Mouse (Mus musculus): Measurements from ENCODE around the gene Cfap299. TPM values are rescaled to one million over a fixed set of nuclear protein-coding genes. Genes with fewer than 3 reads are reported as not detected.

Gene Cfap299
- polyA plus RNA-seq, 3 experiments from 2014 or later: not detected

GRCm38 (mm10) chr5:98380360-98380759 is 51.3 kb downstream of the Cfap299 start:
- no peak for ATAC-seq

GRCm38 (mm10) chr5:98387054-98387453 is 58.0 kb downstream of the Cfap299 start:
- ATAC-seq: no peak

DNA sequence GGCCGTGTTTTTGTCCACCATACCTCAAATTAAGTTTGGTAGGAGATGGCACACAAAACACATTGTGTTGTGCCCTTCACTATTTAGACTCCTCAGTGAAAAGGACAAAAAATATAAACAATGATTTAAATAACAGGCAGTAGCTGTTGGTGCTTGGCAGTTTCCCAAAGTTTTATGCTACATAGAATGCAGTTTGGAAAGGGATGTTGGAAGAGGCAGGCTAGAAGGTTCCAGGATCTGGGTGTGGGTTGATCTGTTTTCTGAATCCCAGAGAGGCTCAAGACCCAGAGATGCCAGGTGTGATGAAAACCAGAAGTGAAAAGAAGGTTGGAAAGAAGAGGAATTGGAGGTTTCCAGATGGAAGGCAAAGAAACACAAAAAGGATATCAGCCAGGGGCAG is 73.1 kb downstream of the Cfap299 start:
- no peak for ATAC-seq

DNA sequence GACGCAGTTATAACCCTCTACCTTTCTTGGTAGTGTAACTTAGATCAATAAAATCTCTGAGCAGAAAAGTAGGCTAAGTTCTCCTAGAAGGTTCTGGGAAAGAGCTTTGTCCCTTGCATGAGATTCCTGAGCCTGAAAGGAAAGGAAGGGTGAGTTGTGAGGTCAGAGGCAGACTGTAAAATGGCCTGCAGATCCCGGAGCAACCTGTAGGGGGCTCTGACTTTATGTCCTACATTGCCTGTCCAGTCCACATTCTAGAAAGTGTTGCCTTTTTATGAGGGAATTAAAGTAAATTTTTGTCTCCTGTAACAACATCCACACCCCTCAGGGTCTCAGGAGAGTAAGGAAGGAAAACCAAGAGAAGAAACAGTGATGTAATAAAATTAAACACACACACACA is 81.0 kb downstream of the Cfap299 start:
- ATAC-seq: no peak

DNA sequence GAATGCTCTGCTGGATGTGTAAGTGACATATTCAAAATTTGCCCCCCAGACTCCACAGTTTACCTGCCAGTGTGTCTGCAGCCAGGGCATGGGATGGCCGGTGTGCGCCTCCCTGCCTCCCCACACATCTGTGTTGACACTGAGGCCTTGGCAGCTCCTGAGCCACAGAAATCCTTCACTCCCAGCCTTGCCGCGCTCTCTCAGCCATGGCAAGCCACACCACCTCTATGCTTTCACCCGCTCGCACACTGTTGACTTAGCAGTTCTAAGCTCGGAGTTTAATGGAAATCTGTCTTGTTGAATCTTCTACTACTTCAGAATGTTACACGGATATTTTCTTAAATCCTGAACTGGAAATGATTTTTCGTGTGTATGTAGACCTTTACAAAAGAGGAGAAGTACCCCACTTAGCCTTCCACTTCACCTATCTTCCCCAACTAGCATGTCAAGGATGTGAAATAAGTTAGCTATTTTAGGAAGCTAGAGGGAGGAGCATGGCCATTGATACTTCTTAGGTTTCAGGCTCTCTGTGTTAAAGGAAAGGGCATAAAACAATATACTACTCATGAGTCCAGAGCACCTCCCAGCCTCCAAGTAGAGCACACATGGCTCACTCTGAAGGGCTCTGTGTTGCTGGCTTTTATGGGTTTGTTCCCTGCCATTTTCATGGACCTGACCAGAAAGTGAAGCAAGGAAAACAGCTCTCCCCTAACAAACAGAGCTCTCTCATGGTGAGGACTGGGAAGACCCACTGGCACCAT is 87.5 kb downstream of the Cfap299 start:
- no peak for ATAC-seq

DNA sequence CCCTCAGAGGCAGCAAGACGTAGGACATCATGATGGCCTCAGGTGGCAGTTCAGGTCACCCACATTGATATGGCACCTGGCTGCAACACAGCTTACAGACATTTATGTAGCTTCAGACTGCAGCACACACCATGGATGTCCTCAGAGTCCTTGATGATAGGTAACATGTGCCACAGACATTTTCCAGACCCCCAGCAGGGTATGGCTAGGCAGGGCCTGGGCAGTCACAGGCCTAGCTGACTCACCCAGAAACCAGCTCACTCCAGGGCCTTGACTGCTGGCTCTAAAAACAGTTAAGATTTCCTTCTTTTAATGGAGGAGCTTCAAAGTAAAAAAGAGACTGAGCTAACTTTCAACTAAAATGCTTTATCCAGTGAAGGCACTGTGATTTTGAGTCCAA is 95.9 kb downstream of the Cfap299 start:
- no peak for ATAC-seq

- no peak for ATAC-seq
Observed at GRCm38 (mm10) chr5:98426112-98426511, 97.0 kb downstream of the Cfap299 start.

DNA sequence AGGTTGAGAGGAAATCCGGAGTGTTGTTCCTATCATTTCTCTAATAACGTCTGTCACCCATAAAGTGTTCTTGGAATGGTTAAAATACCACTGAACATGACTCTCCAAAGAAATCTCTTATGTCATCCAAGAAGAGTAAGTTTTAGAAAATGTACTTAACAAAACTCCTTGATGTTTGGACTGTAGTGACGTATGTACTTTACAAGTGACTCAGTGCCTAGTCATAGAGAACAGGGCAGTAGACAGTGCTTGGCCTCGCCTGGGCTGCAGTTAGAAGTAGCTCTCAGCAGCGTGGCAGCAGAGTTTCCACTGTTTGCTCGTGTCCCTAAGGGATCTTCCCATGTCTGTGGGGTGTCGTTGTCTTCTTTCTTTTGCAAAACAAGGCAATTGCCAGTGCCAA is 101.0 kb downstream of the Cfap299 start:
- no peak for ATAC-seq

GRCm38 (mm10) chr5:98438686-98439085 is 109.6 kb downstream of the Cfap299 start:
- no peak for ATAC-seq

DNA sequence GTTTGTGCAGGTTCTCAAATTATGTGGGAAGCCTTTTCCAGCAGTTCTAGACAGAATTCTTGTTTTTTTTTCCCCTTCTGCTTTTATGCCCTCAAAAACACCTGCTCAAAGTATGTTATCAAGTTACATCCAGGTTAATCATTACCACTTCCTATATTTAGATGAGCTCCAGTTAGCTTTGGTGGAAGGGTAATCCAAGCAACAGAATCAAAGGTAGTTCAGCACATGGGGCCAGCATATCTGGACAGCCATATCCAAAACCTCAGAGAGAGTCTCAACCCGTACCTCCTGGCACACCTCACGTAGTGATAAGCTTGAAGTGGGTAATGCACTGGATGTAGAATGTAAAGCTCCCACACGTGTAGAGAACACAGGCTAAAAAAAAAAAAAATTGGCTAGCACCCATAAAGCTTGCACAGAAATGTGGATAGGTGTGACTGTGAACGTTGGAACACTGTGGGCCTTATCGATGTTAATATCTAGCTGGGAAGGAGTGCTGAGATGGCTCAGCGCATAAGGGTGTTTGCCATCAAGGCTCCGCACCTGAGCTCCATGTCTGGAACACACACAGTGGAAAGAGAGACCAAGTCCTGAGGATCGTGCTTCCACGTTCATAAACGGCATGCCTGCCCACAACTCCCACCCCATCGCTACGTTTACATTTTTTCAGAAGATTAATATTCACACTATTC is 117.8 kb downstream of the Cfap299 start:
- no peak for ATAC-seq

- ATAC-seq: no peak
Observed at GRCm38 (mm10) chr5:98449873-98450272, 120.8 kb downstream of the Cfap299 start.

GRCm38 (mm10) chr5:98466882-98467535 is 137.9 kb downstream of the Cfap299 start:
- no peak for ATAC-seq

DNA sequence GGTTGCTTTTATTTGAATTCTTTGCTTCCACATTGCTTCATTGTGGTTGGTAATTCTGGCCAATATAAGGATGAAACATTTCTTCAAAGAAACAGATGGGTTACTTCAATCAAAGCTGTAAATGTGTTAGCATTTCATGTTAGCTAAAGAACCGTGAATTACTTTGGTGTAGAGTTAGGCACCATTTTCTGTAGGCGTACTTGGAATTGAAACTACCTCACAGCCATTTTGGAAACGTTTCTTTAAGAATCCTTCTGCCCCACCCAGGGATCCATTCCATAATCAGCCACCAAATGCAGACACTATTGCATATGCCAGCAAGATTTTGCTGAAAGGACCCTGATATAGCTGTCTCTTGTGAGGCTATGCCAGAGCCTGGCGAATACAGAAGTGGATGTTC is 140.9 kb downstream of the Cfap299 start:
- ATAC-seq: no peak

GRCm38 (mm10) chr5:98476539-98476938 is 147.4 kb downstream of the Cfap299 start:
- ATAC-seq: no peak

- ATAC-seq: no peak
Observed at GRCm38 (mm10) chr5:98477261-98477660, 148.2 kb downstream of the Cfap299 start.

DNA sequence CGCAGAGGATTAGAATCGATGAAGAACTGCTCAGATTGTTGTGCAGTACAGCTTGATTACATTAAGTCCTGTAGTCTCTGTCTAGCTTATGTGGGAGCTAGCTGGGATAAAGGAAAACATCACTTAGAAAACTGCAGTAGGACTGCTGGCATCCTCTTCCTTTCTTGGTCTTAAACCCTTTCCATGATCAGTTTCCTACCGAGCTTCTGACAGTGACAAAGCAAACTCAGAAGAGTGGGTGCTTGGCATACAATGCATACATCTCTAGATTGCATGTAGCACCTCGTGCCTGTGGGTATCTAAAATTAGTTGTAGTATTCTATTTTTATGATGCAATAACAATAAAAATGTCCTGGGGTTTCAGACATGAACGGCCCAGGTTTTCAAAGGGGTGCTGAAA is 154.4 kb downstream of the Cfap299 start:
- ATAC-seq: no peak

GRCm38 (mm10) chr5:98485189-98485588 is 156.1 kb downstream of the Cfap299 start:
- no peak for ATAC-seq

DNA sequence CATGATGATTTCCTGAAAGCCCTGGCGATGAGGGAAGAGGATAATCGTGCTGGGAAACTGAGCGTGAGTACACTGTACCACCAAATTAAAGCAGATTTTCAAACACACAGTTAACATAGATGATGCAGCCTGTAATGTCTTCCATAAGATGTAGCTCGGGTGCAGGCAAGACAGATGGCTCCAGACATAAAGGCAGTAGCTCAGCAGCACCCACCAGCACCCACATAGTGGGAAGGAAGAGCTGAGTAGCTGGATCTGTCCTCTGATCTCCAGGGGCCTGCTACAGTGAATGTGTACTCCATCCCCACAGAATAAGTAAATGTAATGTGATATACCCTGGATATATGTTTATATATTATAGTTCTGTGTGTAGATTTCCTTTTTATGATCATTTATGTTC is 169.2 kb downstream of the Cfap299 start:
- ATAC-seq: no peak

GRCm38 (mm10) chr5:98516214-98516613 is 187.1 kb downstream of the Cfap299 start:
- no peak for ATAC-seq

DNA sequence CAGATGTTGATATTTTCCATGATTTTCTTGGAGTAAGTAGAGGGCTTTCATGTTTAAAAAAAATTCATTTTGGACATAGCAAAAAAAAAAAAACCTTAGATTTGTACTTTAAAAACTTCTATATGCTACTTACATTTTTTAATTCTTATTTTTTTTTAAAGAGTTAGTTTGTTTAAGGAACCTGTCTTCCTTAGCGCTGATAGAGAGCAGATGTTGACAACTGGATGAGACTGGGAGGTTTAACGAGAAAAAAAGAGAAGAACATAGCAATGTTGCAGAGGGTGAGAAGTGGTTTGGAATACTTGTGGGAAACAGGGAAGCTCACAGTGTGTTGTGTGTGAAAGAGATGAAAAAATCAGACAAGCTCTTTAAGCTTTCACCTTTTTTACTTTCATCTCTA is 191.0 kb downstream of the Cfap299 start:
- no peak for ATAC-seq

GRCm38 (mm10) chr5:98522270-98522977 is 193.3 kb downstream of the Cfap299 start:
- no peak for ATAC-seq

DNA sequence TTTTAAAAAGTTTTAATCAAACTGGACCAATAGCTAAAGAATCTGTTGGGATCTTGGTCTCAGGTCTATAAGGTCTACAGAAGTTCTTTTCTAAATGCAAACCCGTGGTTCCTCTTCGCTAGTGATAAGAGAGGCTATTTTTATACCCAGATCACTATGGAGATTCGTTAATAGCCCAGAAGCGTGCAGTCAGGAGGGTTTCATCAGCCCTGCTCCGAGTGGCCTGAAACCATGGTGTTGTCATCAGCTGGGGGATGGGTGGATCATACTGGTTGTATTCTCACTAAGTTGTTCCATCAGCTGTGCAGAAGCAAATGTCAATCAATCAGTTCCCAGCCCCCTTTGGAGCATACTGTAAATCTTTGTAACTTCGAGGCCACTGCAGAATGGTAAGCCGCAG is 193.9 kb downstream of the Cfap299 start:
- ATAC-seq: no peak

- ATAC-seq: no peak
Observed at GRCm38 (mm10) chr5:98523783-98524182, 194.7 kb downstream of the Cfap299 start.
